Mouse (Mus musculus): ENCODE measurements around the gene Prom1.

Gene Prom1

GRCm38 (mm10) chr5:44080276-44081054 lies 21.4 kb downstream of the Prom1 start:
- DNase-seq (ENCODE audit: low spot score), result no peak

GRCm38 (mm10) chr5:44075432-44075831 lies 26.4 kb downstream of the Prom1 start:
- DNase-seq (ENCODE audit: low spot score), result no peak

GRCm38 (mm10) chr5:44073634-44074033 lies 28.2 kb downstream of the Prom1 start:
- DNase-seq (ENCODE audit: low spot score), result no peak

GRCm38 (mm10) chr5:44070529-44071133 lies 31.2 kb downstream of the Prom1 start:
- DNase-seq (ENCODE audit: low spot score), result no peak

- no peak for DNase-seq (ENCODE audit: low spot score)
These were observed 43.6 kb downstream of the Prom1 start for GRCm38 (mm10) chr5:44058258-44058657.

GRCm38 (mm10) chr5:44050213-44050612 lies 51.6 kb downstream of the Prom1 start:
- no peak for DNase-seq (ENCODE audit: low spot score)

- DNase-seq (ENCODE audit: low spot score), result no peak
These were observed 52.3 kb downstream of the Prom1 start for GRCm38 (mm10) chr5:44049395-44049976.

GRCm38 (mm10) chr5:44048568-44049363 lies 53.1 kb downstream of the Prom1 start:
- no peak for DNase-seq (ENCODE audit: low spot score)

- DNase-seq (ENCODE audit: low spot score), result no peak
These were observed 60.1 kb downstream of the Prom1 start for GRCm38 (mm10) chr5:44041725-44042124.

- DNase-seq (ENCODE audit: low spot score), result no peak
These were observed 60.8 kb downstream of the Prom1 start for GRCm38 (mm10) chr5:44041056-44041455.

- no peak for DNase-seq (ENCODE audit: low spot score)
These were observed 103.4 kb downstream of the Prom1 start for GRCm38 (mm10) chr5:43998295-43998989.

- no peak for DNase-seq (ENCODE audit: low spot score)
These were observed 104.2 kb downstream of the Prom1 start for GRCm38 (mm10) chr5:43997626-43998025.

- no peak for DNase-seq (ENCODE audit: low spot score)
These were observed 105.7 kb downstream of the Prom1 start for GRCm38 (mm10) chr5:43996162-43996561.

GRCm38 (mm10) chr5:43994981-43995380 lies 106.9 kb downstream of the Prom1 start:
- DNase-seq (ENCODE audit: low spot score), result no peak

- peak; percentile 51 for DNase-seq (ENCODE audit: low spot score)
These were observed 111.5 kb downstream of the Prom1 start for GRCm38 (mm10) chr5:43990316-43990715.

GRCm38 (mm10) chr5:43989017-43989416 lies 112.8 kb downstream of the Prom1 start:
- DNase-seq (ENCODE audit: low spot score), result no peak

- no peak for DNase-seq (ENCODE audit: low spot score)
These were observed 115.6 kb downstream of the Prom1 start for GRCm38 (mm10) chr5:43986212-43986611.

- DNase-seq (ENCODE audit: low spot score), result no peak
These were observed 118.9 kb downstream of the Prom1 start for GRCm38 (mm10) chr5:43982896-43983295.

- DNase-seq (ENCODE audit: low spot score), result no peak
These were observed 120.2 kb downstream of the Prom1 start, which contains the start of gene Fgfbp1 for GRCm38 (mm10) chr5:43981620-43982019. Gene Fgfbp1 (minus strand): TSS chr5:43981779.

- no peak for DNase-seq (ENCODE audit: low spot score)
These were observed 121.4 kb downstream of the Prom1 start for GRCm38 (mm10) chr5:43980397-43980796.

GRCm38 (mm10) chr5:43976821-43977561 lies 124.8 kb downstream of the Prom1 start:
- no peak for DNase-seq (ENCODE audit: low spot score)
